Comparison of ENCODE assay signal across 13 mouse cellular contexts in the genomic region with DNA sequence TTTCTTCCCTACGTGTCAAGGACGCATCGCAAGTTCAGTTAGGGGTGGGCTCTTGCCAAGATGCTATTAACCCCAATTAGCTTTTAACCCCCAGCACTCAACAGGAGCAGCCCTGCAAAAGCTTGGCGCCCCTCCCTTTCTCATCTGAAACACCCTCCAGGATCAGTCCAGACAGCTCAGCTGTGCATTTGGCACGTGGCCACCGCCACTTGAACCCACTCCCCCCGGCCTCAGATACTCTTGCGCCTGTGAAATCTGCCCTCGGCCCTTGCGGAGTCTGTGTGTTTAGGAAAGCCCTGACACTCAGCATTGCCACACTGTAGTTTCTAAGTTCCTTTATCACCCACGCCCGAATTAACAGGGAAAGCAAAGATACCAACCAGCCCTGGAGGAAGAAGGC. TPM values are rescaled to one million over a fixed set of nuclear protein-coding genes. Genes with fewer than 3 reads are reported as not detected.
A peak's percentile ranks its signal among the peaks of the same experiment; 100 is the strongest.
DNase-seq lines count a peak whose midpoint lies in the region; ATAC-seq and TF ChIP-seq lines count a peak whose summit lies in the region.
"Had no signal": no experiment of that assay in that cellular context is flagged by ENCODE, and none has a peak within 500 bp of the region (broad histone marks: within the 10 kb centered on the region; RNA-seq: fewer than 3 reads in every experiment).

No protein-coding gene starts in this region.

- H3K27ac ChIP-seq in heart, embryonic 11.5 days (ENCODE audit: low read depth, low read length) = peak overlapping the region; percentile 67
- H3K27ac ChIP-seq in liver, postnatal 0 days (ENCODE audit: low read depth) = peak overlapping the region; percentile 44; the same call in 1 of the 2 replicates
- no peak overlapping the region for H3K27ac ChIP-seq in liver, embryonic 11.5 days (ENCODE audit: low read depth, low read length)
- H3K27ac ChIP-seq in heart, embryonic 15.5 days = peak overlapping the region; percentile 78
- H3K27ac ChIP-seq: hindbrain, embryonic 12.5 days; midbrain, embryonic 10.5 days had no signal

- peak overlapping the region; percentile 49; the same call in 1 of the 2 replicates for H3K9ac ChIP-seq in heart, embryonic 11.5 days (ENCODE audit: low read depth, low read length)
- no peak overlapping the region for H3K9ac ChIP-seq in liver, postnatal 0 days (replicated peaks)
- no peak overlapping the region for H3K9ac ChIP-seq in liver, embryonic 11.5 days (ENCODE audit: low read depth, low read length)
- no peak overlapping the region for H3K9ac ChIP-seq in heart, embryonic 15.5 days
- H3K9ac ChIP-seq: hindbrain, embryonic 12.5 days had no signal

- WGBS in heart, embryonic 11.5 days (ENCODE audit: insufficient replicate concordance) = 16% methylated on average over 12 of the region's 12 CpGs
- 66% methylated on average over 12 of the region's 12 CpGs for WGBS in liver, postnatal 0 days (ENCODE audit: insufficient replicate concordance)
- WGBS in liver, embryonic 11.5 days = 59% methylated on average over 12 of the region's 12 CpGs
- 20% methylated on average over 12 of the region's 12 CpGs for WGBS in heart, embryonic 15.5 days

- no peak for TF ChIP-seq EP300 in liver, postnatal 0 days (IDR thresholded peaks at IDR 0.05; ENCODE audit: low read depth)

- H3K27me3 ChIP-seq in heart, embryonic 11.5 days (ENCODE audit: control insufficient read depth, insufficient read depth, low read length) = no peaks in the 10 kb centered on the region
- no peaks in the 10 kb centered on the region for H3K27me3 ChIP-seq in liver, postnatal 0 days (ENCODE audit: insufficient read depth, low read length)
- H3K27me3 ChIP-seq in liver, embryonic 11.5 days (replicated peaks; ENCODE audit: control insufficient read depth, insufficient read depth, low read length) = no peaks in the 10 kb centered on the region
- H3K27me3 ChIP-seq in heart, embryonic 15.5 days = no peaks in the 10 kb centered on the region
- H3K27me3 ChIP-seq: CH12.LX had no signal

- no peak for TF ChIP-seq CTCF in liver, postnatal 0 days (IDR thresholded peaks at IDR 0.05; ENCODE audit: low read depth)

- H3K9me3 ChIP-seq in heart, embryonic 11.5 days (replicated peaks; ENCODE audit: control insufficient read depth, low read length) = no peaks in the 10 kb centered on the region
- no peaks in the 10 kb centered on the region for H3K9me3 ChIP-seq in liver, postnatal 0 days (ENCODE audit: low read length)
- H3K9me3 ChIP-seq in liver, embryonic 11.5 days (ENCODE audit: control insufficient read depth, low read length) = no peaks in the 10 kb centered on the region
- no peaks in the 10 kb centered on the region for H3K9me3 ChIP-seq in heart, embryonic 15.5 days (replicated peaks)
- H3K9me3 ChIP-seq: hindbrain, embryonic 12.5 days; midbrain, embryonic 10.5 days had no signal

- peak overlapping the region; percentile 48 for H3K4me2 ChIP-seq in heart, embryonic 11.5 days
- no peak overlapping the region for H3K4me2 ChIP-seq in liver, postnatal 0 days (ENCODE audit: low read depth, low read length)
- no peak overlapping the region for H3K4me2 ChIP-seq in liver, embryonic 11.5 days
- H3K4me2 ChIP-seq in heart, embryonic 15.5 days = peak overlapping the region; percentile 48
- H3K4me2 ChIP-seq: hindbrain, embryonic 12.5 days had no signal

- peaks cover 84% of the 10 kb centered on the region for H3K4me1 ChIP-seq in heart, embryonic 11.5 days (ENCODE audit: control insufficient read depth, insufficient read depth, low read length)
- peaks cover 40% of the 10 kb centered on the region for H3K4me1 ChIP-seq in liver, postnatal 0 days (ENCODE audit: insufficient read depth)
- H3K4me1 ChIP-seq in liver, embryonic 11.5 days (replicated peaks; ENCODE audit: control insufficient read depth, insufficient read depth, low read length) = peaks cover 47% of the 10 kb centered on the region
- peaks cover 78% of the 10 kb centered on the region for H3K4me1 ChIP-seq in heart, embryonic 15.5 days (replicated peaks)

- no peak for DNase-seq in heart, adult 8-10 months (ENCODE audit: low spot score)
- no peak for DNase-seq in liver, postnatal 0 days
- no peak for DNase-seq in liver, embryonic 11.5 days (ENCODE audit: low spot score)
- DNase-seq in lung, postnatal 10 days = peak; percentile 71
- no peak for DNase-seq in layer of hippocampus, adult 11-12 months (ENCODE audit: low spot score)
- DNase-seq: adrenal gland, postnatal 14 days; right cerebral cortex, adult 18-20 months had no signal

- ATAC-seq in heart, embryonic 11.5 days (replicated peaks; ENCODE audit: insufficient number of reproducible peaks, low FRiP score, low TSS enrichment) = no peak
- ATAC-seq in liver, postnatal 0 days = no peak
- ATAC-seq in liver, embryonic 11.5 days (replicated peaks; ENCODE audit: low FRiP score) = no peak
- peak; percentile 51; the same call in 1 of the 2 replicates for ATAC-seq in heart, embryonic 15.5 days (replicated peaks; ENCODE audit: insufficient number of reproducible peaks, insufficient read depth, low FRiP score, low read depth)

- H3K4me3 ChIP-seq in heart, embryonic 11.5 days (ENCODE audit: low read depth, low read length) = no peak overlapping the region
- no peak overlapping the region for H3K4me3 ChIP-seq in liver, postnatal 0 days (ENCODE audit: low read depth, low read length)
- H3K4me3 ChIP-seq in liver, embryonic 11.5 days (ENCODE audit: low read depth, low read length) = no peak overlapping the region
- 0 out of 2 replicates have a peak overlapping the region, but pooled peaks have one; percentile 1 for H3K4me3 ChIP-seq in heart, embryonic 15.5 days
- H3K4me3 ChIP-seq: hindbrain, embryonic 12.5 days; midbrain, embryonic 10.5 days had no signal

- no peaks in the 10 kb centered on the region for H3K36me3 ChIP-seq in heart, embryonic 11.5 days (ENCODE audit: control insufficient read depth, insufficient read depth, low read length)
- H3K36me3 ChIP-seq in liver, postnatal 0 days (replicated peaks; ENCODE audit: insufficient read depth, low read length) = no peaks in the 10 kb centered on the region
- no peaks in the 10 kb centered on the region for H3K36me3 ChIP-seq in liver, embryonic 11.5 days (ENCODE audit: control insufficient read depth, insufficient read depth, low read length)
- H3K36me3 ChIP-seq in heart, embryonic 15.5 days = no peaks in the 10 kb centered on the region
- H3K36me3 ChIP-seq: hindbrain, embryonic 12.5 days; midbrain, embryonic 10.5 days had no signal

RNA-seq across cellular contexts. Expression of a gene that starts 34.4 kb away (rescaled TPM):
- polyA plus RNA-seq in heart, embryonic 11.5 days (2014; fragmentation: Nextera tagmentation; extraction: Ambion mirVana) = 13.7 and 15.7 TPM in 2 replicates
- 10 to 100 TPM; 25.0 to 34.9 (median 25.9) TPM for total RNA-seq in heart, adult 8-10 months (2022)
- 16.5 and 16.7 TPM in 2 replicates for polyA plus RNA-seq in liver, postnatal 0 days (2015; fragmentation: Nextera tagmentation; extraction: Ambion mirVana)
- 17.0 and 20.1 TPM in 2 replicates for polyA plus RNA-seq in liver, embryonic 11.5 days (2014; fragmentation: Nextera tagmentation; extraction: Ambion mirVana)
- 16.2 and 20.8 TPM in 2 replicates for polyA plus RNA-seq in heart, embryonic 15.5 days (2015; fragmentation: Nextera tagmentation; extraction: Ambion mirVana)

RNA-seq across cellular contexts. Expression of a gene that starts 34.8 kb away (rescaled TPM):
- 7.5 and 8.2 TPM in 2 replicates for polyA plus RNA-seq in heart, embryonic 11.5 days (2014; fragmentation: Nextera tagmentation; extraction: Ambion mirVana)
- total RNA-seq in heart, adult 8-10 months (2022) = 10 to 100 TPM in 1 of 4 experiments, 1 to 10 TPM in 3; 8.7 to 10.9 (median 9.1) TPM
- 5.7 and 7.1 TPM in 2 replicates for polyA plus RNA-seq in liver, postnatal 0 days (2015; fragmentation: Nextera tagmentation; extraction: Ambion mirVana)
- polyA plus RNA-seq in liver, embryonic 11.5 days (2014; fragmentation: Nextera tagmentation; extraction: Ambion mirVana) = 10.8 and 13.1 TPM in 2 replicates
- 6.6 and 11.4 TPM in 2 replicates for polyA plus RNA-seq in heart, embryonic 15.5 days (2015; fragmentation: Nextera tagmentation; extraction: Ambion mirVana)

RNA-seq across cellular contexts. Expression of a gene that starts 45.0 kb away (rescaled TPM):
- 0.13 TPM in 1 of 2 replicates, not detected in the other for polyA plus RNA-seq in heart, embryonic 11.5 days (2014; fragmentation: Nextera tagmentation; extraction: Ambion mirVana)
- under 1 TPM; 0.09 to 0.65 (median 0.23) TPM for total RNA-seq in heart, adult 8-10 months (2022)
- polyA plus RNA-seq in liver, postnatal 0 days (2015; fragmentation: Nextera tagmentation; extraction: Ambion mirVana) = 0.04 and 0.09 TPM in 2 replicates
- polyA plus RNA-seq in liver, embryonic 11.5 days (2014; fragmentation: Nextera tagmentation; extraction: Ambion mirVana) = 0.75 and 0.89 TPM in 2 replicates
- 0.10 and 0.16 TPM in 2 replicates for polyA plus RNA-seq in heart, embryonic 15.5 days (2015; fragmentation: Nextera tagmentation; extraction: Ambion mirVana)
- total RNA-seq: liver, adult 2 months had no signal

RNA-seq across cellular contexts. Expression of a gene that starts 54.8 kb away (rescaled TPM):
- 10.0 and 12.0 TPM in 2 replicates for polyA plus RNA-seq in heart, embryonic 11.5 days (2014; fragmentation: Nextera tagmentation; extraction: Ambion mirVana)
- 1 to 10 TPM; 9.1 to 10.0 (median 9.6) TPM for total RNA-seq in heart, adult 8-10 months (2022)
- 7.0 and 7.3 TPM in 2 replicates for polyA plus RNA-seq in liver, postnatal 0 days (2015; fragmentation: Nextera tagmentation; extraction: Ambion mirVana)
- polyA plus RNA-seq in liver, embryonic 11.5 days (2014; fragmentation: Nextera tagmentation; extraction: Ambion mirVana) = 25.0 and 25.7 TPM in 2 replicates
- 10.5 and 12.4 TPM in 2 replicates for polyA plus RNA-seq in heart, embryonic 15.5 days (2015; fragmentation: Nextera tagmentation; extraction: Ambion mirVana)

RNA-seq across cellular contexts. Expression of a gene that starts 58.9 kb away (rescaled TPM):
- polyA plus RNA-seq in heart, embryonic 11.5 days (2014; fragmentation: Nextera tagmentation; extraction: Ambion mirVana) = 26.4 and 31.1 TPM in 2 replicates
- total RNA-seq in heart, adult 8-10 months (2022) = 1 to 10 TPM; 7.3 to 8.5 (median 8.5) TPM
- polyA plus RNA-seq in liver, postnatal 0 days (2015; fragmentation: Nextera tagmentation; extraction: Ambion mirVana) = 101 and 115 TPM in 2 replicates
- polyA plus RNA-seq in liver, embryonic 11.5 days (2014; fragmentation: Nextera tagmentation; extraction: Ambion mirVana) = 117 and 121 TPM in 2 replicates
- polyA plus RNA-seq in heart, embryonic 15.5 days (2015; fragmentation: Nextera tagmentation; extraction: Ambion mirVana) = 24.6 and 46.4 TPM in 2 replicates

Comparison
In these comparisons a context has a peak if more than half of its experiments do, and no peak if none do; other contexts are left out.
1. H3K4me2 ChIP-seq: peak in heart, embryonic 11.5 days (single experiment) and heart, embryonic 15.5 days (single experiment); none in liver, postnatal 0 days (single experiment) and liver, embryonic 11.5 days (single experiment).